Mouse (Mus musculus) R1 (cell line): ENCODE results near the gene Timeless.
"Not testable (repeated sequence)": the region's sequence is repeated elsewhere in the genome, so short reads cannot be mapped to it uniquely, and the experiment has no call there.

Experiments used
- DNase-seq: peaks from one replicate; pipeline ENCODE4 v3.0.0-alpha.2; 2018; ENCODE audit warnings: low read depth, low spot score

Timeless gene

GRCm38 (mm10) chr10:128212871-128213323 lies 19.0 kb upstream of the Timeless start:
- DNase-seq: peak; percentile 82

GRCm38 (mm10) chr10:128214112-128214511 lies 17.8 kb upstream of the Timeless start:
- DNase-seq: not testable (repeated sequence)

DNA sequence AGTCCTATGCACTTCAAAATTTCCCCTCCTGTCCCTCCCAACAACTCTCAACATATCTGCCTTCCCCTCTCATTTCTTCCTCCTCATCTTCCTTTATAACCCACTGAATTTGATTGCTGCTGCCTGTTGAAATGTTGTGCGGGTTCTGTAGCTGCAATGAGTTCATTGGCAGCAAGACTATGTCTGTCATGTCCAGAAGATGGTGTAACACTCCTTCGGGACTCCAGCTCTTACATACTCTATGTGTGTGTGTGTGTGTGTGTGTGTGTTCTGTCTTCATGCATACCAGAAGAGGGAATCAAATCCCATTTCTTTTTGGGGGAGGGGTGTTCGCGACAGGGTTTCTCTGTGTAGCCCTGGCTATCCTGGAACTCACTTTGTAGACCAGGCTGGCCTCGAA lies 16.9 kb upstream of the Timeless start:
- DNase-seq: no peak

DNA sequence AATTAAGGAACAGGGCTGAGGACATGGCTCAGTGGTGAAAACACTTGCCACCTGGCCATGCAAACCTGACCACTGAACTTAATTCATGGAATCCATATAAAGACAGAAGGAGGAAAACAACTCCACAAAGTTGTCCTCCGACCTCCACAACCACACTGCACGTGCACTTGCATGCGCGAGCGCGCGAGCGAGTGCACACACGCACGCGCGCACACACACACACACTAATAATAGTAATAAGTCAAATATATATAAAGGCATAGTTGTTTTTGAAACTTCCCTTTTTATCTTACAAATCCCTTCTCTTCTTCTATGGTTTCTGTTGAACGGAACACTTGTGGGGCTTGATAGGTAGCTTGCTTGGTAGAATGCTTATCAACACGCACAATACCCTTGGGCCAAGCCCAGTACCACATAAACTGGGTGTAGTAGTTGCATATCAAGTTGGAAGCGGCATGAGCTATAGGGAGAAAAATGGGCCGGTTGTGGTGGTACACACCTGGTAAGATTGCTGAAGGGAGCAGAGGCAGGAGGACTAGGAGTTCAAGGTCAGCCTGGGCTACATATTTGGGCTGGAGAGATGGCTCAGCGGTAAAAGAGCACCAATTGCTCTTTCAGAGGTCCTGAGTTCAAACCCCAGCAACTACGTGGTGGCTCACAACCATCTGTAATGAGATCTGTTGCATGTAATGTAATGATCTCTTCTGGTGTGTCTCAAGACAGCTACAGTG lies 13.3 kb upstream of the Timeless start:
- no peak for DNase-seq

DNA sequence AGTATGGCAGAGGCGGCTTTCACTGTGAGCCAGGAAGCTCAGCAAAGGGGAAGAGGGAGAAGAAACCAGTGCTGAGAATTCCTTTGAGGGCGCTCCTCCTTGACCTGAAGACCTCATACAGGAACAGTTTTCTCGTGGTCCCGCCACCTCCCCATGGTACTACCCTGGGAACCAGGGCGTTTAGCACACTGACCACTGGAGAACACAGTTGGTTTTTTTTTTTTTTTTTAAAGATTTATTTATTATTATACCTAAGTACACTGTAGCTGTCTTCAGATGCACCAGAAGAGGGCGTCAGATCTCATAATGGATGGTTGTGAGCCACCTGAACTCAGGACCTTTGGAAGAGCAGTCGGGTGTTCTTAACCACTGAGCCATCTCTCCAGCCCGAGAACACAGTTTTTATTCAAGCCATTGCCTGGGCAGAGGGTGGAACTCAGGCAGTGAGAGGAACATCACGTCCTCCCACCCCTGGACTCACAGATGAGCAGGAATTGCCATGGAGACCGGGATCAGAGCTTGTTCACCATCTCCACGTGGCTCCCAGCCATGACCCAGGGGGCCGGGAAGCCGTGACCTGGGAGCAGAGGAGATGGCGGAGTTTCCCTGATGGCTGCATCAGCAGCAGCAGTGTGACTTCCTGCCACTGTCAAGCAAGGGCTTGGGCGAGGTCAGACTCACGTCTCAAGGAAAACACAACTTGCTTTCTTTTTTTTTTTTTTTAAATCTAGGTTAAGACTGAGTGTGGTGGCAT lies 10.2 kb upstream of the Timeless start:
- peak; percentile 58 for DNase-seq

DNA sequence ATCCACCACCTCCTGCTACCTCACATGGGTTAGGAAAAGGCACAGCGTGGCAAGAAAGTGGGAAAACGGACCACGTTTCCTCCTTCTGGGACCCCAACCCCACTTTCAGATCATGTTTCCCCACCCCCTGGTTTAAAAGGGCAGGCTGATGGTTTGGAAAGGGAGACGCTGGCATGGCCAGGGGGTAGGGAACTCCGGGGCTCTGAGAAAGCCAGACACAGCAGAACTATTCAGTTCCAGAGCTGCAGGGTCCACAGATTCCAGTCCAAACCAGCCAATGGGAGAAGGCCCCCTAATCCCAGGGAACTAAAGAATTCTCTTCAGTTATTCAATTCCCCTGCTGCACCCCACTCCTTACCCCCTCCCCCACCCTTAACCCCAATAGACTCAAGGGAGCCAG lies 6.8 kb upstream of the Timeless start:
- no peak for DNase-seq

DNA sequence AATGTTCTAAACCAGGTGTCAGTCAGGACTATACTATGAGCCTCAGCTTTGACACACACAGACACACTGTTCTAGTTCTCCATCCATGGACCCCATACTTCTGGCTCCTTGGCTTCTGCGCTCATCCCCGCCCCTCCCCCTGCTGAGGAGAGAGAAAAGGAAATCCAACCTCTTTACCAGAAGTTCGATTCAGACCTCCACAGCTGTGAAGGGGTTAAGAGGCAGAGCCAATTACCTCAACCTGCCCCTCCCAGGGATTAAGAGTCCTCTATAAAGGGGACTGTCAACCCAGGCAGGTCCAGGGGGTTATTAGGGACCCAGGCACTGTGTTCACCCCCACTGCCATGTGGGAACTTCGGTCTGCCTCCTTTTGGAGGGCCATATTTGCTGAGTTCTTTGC lies 6.3 kb upstream of the Timeless start, which contains the start of gene Mip:
Gene Mip, plus strand, starts transcription at position 301 of the 400 bp plus-strand sequence.
- DNase-seq: no peak

- DNase-seq: no peak
Measured at GRCm38 (mm10) chr10:128227592-128227991, 4.3 kb upstream of the Timeless start.

DNA sequence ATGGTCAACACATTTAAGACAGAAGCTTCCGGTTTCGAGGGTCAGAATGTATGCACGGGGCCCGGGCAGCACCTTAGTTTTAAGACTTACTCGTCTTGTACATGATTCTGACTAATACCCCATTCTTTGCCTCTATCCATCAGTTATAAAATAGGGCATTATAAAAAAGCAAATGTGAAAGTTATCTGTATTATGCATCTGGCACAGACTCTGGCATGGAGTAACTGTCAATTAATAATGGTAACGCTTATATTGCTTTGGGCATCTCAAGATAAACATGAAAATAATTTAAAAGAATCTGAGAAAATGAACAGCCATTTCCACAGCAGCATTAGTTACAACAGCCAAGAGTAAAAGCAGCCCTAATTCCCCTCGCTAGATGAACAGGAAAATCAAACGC lies 3.9 kb upstream of the Timeless start:
- DNase-seq: no peak

- DNase-seq: no peak
Measured at GRCm38 (mm10) chr10:128230582-128230981, 1.3 kb upstream of the Timeless start.

GRCm38 (mm10) chr10:128231146-128231545 lies 719 bp upstream of the Timeless start:
- no peak for DNase-seq

GRCm38 (mm10) chr10:128232420-128232985 lies 638 bp downstream of the Timeless start:
- peak; percentile 92 for DNase-seq

- no peak for DNase-seq
Measured at GRCm38 (mm10) chr10:128236321-128236720, 4.5 kb downstream of the Timeless start.

DNA sequence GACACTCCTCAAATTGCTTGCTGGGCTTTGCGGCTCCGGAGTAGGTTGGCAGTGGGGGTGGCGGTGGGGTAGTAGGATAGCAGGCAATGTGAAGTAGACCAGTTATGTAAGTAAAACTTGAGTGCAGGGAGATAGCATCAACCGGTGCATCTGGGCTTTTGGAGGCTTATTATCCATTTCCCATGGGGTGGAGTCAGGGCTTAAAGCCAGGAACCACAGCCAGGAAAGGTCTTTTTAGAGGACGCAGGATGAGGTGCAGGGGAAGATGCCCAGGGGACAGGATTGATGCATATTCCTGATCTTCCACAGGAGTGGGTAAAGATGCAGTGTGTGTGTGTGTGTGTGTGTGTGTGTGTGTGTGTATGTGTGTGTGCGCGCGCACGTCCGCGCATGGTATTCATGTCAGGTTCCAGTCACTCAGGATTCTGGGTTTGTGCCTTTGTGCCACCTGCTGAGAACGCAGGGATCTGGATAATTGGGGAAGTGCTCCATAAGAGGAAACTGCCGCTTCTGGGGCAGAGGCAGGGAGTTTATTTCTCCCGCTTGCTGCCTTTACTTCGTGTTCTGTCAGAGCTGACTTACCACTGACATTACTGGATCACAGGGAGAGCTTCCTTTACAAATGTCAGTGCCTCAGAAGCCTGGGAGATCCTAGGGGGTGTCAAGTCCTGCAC lies 6.1 kb downstream of the Timeless start:
- no peak for DNase-seq

DNA sequence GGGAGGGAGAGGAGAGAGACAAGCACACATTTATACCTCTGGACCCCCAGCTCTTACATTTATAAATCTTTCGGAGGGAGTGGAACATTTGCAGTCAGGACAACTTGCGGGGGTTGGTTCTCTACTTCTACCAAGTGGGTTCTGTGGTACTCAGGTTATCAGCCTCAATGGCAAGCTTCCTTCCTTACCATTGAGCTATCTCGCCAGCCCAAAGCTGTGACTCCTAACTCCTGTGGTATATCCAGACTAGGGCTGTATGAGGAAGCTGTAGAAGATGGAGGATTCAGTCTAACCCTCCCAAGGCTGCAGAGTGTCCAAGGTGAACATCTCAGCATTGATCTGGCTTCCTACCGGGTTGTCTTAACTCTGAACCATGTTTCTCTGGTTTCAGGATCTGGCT lies 7.3 kb downstream of the Timeless start:
- DNase-seq: no peak

DNA sequence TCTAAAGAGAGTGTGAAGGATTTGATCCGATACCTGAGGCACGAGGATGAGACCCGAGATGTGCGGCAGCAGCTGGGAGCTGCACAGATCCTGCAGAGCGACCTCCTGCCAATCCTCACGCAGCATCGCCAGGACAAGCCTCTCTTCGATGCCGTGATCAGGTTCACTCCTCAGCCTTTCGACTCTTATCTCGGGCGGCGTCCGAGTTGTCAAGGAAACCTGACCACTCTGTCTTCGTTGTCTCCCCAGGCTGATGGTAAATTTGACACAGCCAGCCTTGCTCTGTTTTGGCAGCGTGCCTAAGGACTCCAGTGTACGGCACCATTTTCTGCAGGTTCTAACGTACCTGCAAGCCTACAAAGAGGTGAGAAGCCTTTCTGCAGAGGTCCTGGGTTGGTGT lies 8.3 kb downstream of the Timeless start:
- DNase-seq: no peak

GRCm38 (mm10) chr10:128243252-128243651 lies 11.4 kb downstream of the Timeless start:
- no peak for DNase-seq

DNA sequence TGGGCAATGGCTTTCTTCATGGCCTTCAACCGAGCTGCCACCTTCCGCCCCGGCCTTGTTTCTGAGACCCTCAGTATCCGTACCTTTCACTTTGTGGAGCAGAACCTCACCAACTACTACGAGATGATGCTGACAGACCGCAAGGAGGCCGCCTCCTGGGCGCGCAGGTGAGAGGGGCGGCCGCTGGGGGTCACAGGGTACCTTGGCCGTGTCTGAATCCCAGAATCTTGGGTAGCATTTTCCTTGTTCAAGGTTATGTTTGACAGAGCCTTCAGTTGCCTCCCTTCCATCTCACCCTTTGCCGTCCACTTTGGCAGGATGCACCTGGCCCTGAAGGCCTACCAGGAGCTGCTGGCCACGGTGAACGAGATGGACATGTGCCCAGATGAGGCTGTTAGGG lies 12.3 kb downstream of the Timeless start:
- DNase-seq: no peak

- peak; percentile 92 for DNase-seq
Measured at GRCm38 (mm10) chr10:128247020-128247732, 15.3 kb downstream of the Timeless start.

GRCm38 (mm10) chr10:128250565-128250964 lies 18.7 kb downstream of the Timeless start:
- DNase-seq: no peak

DNA sequence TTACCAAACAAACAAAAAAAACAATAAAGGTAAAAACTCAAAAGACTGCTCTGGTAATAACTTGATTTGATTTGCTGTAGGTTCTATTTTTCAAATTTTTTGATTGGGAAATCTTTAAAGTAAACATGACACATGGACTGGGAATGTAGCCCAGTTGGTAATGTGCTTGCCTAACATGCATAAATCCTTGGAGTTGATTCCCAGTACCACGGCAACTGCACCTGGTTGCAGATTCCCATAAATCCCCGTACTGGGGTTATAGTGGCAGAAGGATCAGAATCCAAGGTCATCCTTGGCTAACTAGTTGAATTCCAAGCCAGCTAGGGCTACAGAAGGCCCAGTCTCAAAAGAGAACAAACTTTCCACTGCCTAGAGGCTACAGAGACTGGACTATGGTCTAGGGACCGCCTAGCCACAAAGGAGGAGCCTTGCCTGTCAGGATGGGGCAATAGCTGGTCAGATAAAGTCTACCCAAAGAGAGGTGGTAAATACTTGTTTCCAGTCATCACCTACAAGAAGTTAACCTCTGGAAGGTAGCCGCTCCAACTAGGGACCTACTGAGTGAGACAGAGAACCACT lies 21.9 kb downstream of the Timeless start, which contains the start of gene Apon:
Gene Apon, plus strand, starts transcription at position 420 of the 579 bp plus-strand sequence.
- DNase-seq: no peak
